Mouse (Mus musculus) kidney, adult 18-20 months (tissue): ENCODE measurements around the gene Myo1h.

Experiments used
- DNase-seq: peaks from one replicate; pipeline ENCODE4 v3.0.0; 2021

Myo1h gene

DNA sequence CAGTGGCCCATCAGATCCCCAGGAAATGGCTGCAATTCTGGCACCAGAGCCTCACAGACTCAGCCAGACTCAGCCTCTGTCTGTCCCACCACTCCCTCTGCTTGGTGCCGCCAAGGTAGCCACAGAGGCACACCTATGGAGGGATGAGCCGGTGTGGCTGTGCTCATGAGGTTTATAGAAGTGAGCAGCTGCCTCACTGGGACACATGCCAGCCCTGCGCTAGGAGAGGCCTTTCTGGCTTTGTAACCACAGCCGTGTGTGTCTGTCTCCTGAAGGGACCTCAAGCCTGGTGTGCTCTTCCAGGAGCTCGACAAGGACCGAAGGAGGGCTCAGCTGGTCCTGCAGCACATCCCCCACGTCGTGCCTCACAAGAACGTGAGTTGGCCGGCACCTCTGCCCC is 118.3 kb downstream of the Myo1h start:
- no peak for DNase-seq

DNA sequence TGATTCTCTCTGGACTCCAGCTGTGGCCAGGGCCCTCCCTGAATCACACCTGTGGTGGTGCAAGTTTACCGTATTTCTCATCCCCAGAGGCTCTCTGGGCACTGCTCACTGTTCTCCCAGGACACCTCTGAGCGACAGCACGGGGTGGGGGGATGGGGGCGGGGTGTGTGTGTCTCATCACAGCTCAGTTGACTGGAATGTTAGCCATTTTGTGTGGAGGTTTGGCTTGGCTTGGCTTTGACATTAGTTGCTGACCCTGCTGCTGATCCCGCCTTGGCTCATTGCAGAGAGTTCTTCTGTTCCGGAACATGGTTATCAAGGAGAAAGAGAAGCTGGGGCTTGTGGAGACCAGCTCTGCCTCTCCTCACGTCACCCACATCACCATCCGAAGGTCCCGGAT is 118.8 kb downstream of the Myo1h start:
- no peak for DNase-seq

DNA sequence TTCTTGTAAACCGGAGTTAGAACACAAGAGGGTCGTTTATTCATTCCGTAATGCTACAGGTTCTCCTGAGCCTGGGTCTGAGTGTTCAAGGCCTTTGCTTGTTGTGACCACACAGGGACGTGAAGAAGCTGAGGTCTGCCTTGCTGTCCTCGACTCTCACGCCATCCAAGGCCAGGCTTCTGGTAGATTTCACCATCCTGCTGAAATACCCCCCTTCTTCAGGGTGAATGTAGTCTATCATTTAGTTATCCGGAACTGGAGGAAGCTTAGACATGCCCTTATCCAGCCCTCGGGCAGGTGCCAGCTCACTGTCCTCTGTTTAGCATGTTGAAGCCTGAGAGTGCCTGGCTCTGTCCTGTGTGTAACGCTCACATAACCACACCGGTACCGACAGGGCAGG is 119.9 kb downstream of the Myo1h start:
- DNase-seq: no peak

DNA sequence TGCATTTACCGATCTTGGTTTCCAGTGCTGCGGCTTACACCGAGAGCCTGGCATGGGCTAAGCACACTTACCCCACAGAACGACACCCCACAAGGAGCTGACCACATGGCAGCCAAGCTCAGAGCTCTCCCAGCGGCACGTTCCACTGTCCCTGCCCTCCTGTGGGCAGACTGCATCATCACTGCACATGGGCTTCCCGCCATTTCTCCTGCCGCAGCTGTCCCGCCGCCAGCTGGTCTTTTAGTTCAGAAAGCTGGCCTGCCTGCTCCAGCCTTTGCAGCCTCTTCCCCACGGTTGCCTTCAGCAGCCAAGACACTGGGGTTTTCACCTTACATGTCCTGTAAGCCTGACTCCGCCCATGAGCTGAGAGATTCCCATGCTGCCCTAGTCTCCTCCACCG is 121.5 kb downstream of the Myo1h start:
- DNase-seq: no peak

DNA sequence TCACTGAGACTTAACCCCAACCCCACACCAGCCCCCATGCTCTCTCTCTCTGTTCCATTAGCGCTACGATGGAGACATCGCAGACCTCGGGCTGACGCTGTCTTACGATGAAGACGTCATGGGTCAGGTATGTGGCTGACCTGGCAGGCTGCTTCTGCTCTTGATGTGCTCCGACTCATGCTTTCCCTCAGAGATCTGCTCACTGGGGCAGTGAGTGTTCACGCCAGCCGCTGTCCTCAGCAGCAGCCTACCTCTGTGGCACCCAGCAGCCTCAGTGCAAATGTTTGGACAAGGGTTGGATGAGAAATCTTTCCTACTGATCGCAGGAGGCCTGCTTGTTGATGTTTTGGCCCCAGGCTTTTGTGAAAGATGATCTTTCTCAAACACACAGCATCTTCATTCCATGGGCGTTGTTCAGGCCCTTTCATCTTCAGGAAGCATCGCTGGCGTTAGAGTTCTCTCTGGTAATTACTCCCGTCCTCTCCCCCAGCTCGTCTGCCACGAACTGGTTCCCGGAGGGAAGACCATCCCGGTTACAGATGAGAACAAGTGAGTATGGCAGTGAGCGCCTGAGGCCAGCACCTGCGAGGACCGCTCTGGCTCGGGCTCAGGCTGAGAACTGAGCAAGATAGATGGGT is 123.5 kb downstream of the Myo1h start:
- DNase-seq: no peak

DNA sequence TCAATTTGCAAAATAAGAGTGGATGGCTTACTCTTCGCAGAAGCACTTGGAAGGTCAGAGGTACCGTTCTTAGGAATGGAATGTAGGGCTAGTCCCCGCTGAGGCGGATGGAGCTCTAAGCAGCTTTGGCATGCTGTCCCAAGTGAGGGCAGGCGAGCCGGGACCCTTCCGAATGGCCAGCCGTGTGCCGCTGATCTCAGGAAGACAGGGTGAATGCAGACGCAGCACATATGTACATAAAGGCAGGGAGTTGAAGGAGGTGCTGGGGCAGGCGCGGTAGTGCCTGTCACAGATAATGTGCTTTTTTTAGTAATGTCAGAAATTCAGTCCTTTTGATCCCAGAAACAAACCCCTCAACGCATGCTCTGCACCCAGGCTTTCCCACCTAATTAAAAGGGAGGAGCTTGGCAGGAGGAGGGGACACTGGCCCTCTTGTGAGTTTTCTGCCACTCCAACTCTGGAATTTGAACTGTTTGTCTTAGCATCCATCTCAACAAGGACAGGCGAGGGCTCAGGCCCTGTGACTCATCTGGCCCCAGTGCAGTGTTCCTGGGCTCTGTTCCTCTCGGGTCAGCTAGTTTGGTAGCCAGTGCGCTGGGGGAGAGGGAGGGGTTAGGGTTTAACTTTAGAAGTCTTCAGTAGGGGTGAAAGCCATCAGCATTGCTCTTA is 124.2 kb downstream of the Myo1h start:
- DNase-seq: peak; percentile 29
